Mouse (Mus musculus): ENCODE results near the gene Hagh. TPM values are rescaled to one million over a fixed set of nuclear protein-coding genes. Genes with fewer than 3 reads are reported as not detected.

The Hagh gene
- total RNA-seq, 2 experiments from 2014 or later: 129 to 141 TPM

DNA sequence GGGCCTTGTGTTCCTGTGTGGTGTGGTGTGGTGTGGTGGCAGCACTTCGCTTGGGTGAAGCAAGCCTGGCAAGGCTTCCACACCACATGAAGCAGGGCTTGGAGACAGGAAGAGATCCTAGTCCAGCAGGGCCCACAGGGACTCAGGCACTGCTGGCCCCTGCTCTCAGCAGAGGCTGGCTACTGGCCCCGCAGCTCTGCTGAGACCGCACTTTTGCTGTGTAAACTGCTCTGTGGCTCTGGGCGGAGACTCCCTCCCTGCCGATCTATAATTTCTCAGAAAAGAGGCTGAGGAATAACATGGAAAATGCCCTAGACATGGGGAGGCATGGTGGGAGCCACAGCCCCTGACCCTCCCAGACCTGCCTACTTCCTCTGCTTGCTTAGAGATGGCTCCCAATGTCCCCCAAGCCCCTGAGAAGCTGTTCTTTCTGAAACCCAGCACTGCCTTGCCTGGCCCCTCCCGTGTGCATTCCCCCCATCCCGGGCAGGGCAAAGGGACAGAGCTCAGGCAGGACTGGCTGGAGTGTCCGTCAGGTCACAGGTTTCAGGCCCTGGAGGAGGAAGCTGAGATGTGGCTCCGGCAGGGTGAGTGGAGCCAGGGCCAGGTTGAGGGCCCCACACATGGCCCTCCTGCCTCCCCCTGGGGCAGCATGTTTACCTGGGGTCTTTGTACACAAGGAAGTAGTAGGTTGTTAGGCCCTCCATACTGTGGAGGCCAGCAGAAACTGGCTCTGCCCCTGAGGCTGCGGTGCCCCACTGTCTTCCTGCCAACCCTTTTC is 37.6 kb downstream of the Hagh start:
- intact Hi-C loops (cut with DNase I): no loop called here
- no peak overlapping the region for H3K4me3 ChIP-seq
- no peak for DNase-seq (ENCODE audit: extremely low spot score in 1 of 2, low spot score in 2 of 2)
- H3K27ac ChIP-seq: no peak overlapping the region
- no peak for TF ChIP-seq CTCF (IDR thresholded peaks at IDR 0.05)

DNA sequence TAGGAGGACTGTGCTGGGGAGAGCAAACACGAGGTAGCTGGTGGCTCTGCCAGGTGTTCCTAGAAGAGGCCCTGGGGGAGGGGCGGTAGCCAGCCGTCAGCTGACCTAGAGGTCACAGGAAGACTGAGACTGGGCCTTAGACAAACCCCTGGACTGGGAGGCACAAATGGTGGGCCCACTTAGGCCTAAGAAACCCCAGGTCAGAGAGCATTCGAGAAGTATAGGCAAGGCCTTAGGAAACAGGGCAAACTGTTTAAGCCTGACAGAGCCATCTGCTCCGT is 38.1 kb downstream of the Hagh start:
- DNase-seq (ENCODE audit: extremely low spot score in 1 of 2, low spot score in 2 of 2): no peak
- no peak overlapping the region for H3K4me3 ChIP-seq
- intact Hi-C loops (cut with DNase I): no loop called here
- H3K27ac ChIP-seq: no peak overlapping the region
- TF ChIP-seq CTCF (IDR thresholded peaks at IDR 0.05): no peak

DNA sequence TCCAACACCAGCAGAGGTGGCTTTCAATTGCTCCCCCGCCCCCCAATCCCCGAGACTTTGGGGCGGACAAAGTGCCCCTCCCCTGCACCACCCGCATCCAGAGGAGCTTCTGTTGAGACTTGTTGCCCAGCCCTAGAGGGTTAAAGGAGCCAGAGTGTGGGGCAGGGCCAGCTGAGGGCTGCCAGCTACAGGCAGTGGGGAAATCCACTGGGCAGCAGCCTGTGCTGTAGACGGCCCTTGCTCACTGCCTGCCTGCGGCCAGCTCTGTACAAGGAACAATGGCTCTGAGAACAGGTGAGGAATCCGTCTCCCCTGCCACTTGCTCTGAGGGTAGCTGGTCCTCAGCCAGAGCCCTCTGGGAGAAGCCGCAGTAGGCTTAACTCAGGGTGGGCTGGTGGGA is 38.6 kb downstream of the Hagh start:
- Histone ChIP-seq H3K4me3 (no peak overlapping the region), H3K27ac (no peak overlapping the region)
- no peak for DNase-seq (ENCODE audit: extremely low spot score in 1 of 2, low spot score in 2 of 2)
- no peak for TF ChIP-seq CTCF (IDR thresholded peaks at IDR 0.05)
- intact Hi-C loops (cut with DNase I): no loop called here

DNA sequence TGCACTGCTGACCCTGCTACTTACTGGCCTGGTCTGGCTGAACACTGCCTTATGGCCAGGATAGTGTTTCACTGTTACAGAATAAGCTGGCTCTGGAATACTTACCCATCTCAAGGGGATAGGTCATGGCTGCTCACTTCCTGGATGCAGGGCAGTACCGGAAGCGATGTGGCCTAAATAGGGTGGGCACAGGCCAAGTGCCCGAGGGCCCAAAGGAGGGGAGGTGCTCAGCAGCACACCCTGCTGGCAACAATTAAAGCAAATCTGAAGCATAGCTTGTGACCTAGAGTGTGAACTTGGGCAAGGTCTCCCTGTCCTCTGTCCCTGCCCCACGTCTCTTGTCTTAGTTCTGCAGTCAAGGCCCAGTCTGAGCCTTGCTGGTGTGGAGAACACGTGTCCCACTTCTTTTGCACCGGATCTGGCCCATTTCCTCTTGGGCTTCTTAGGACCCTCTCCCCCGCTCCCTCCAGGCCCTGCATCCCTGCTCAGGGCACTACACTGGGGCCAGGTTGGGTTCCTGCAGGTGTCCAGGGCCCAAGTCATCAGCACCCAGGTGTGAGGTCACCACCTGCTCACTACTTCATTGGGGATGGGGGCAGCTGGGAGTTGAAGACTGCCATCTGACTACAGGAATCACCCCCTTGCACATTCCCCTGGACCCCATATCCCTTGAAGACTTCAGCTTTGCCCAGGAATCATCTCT is 41.9 kb downstream of the Hagh start:
- Histone ChIP-seq H3K27ac (no peak overlapping the region), H3K4me3 (no peak overlapping the region)
- TF ChIP-seq CTCF (IDR thresholded peaks at IDR 0.05): peak; percentile 57
- intact Hi-C loops (cut with DNase I): loop anchor here (5.0 kb wide), 1 partner anchor 135 kb away; no protein-coding TSS in a partner anchor
- no peak for DNase-seq (ENCODE audit: extremely low spot score in 1 of 2, low spot score in 2 of 2)

DNA sequence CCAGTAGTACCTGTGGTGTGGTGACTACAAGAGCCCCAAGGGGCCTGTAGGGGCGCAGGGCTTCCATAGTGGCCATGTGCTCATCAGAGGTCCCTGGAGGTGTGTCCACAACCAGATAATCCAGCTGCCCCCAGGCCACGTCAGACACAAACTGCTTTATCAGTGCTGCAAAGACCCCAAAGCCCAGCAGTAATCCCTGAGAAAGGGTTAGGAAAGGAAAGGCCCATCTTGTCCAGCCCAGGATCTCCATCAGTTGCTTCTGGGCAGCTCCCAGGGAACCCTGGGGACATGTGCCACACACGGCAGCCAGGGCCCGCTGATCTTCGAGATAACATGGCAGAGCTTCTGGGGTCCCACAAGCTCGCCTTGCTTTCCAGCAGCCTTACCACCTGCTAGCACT is 44.4 kb downstream of the Hagh start:
- intact Hi-C loops (cut with DNase I): loop anchor here (5.0 kb wide), 1 partner anchor 137 kb away; no protein-coding TSS in a partner anchor
- DNase-seq (ENCODE audit: extremely low spot score in 1 of 2, low spot score in 2 of 2): no peak
- Histone ChIP-seq H3K4me3 (no peak overlapping the region), H3K27ac (no peak overlapping the region)
- TF ChIP-seq CTCF (IDR thresholded peaks at IDR 0.05): no peak

DNA sequence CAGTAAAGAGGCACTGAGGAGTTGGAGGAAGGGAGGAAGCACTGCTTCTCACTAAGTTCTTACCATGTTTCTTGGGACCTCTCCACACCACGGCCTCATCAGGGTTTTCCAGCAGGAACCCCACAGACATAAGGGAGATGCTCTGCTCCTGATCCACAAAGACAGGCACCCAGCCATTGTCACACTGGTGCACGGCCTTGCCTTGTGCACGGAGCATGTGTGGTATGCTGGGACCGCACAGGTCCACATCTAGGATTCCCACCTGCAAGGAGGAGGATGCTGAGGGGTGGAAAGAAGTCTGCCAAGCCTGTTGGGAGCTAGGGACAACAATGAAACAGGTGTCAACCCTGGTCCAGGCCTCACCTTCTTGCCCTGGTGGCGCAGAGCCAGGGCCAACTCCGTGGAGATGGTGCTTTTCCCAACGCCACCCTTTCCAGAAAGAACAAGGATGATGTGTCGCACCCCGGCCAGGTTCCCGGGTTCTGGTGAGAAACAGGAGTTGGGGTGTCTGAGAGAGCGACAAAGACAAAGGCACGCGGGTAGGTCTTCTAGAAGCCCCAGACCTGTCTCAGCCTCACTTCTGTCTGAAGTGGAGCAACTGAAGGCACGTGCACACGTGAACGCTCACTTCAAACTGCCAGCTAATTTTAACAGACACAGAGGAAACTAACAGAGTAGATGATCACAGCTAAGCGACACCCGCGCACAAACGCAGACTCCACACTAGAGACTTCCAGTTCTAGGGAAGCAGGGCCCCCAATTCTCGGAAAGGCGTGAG is 45.6 kb downstream of the Hagh start:
- peak in 1 of 2 experiments; percentile 24 for DNase-seq (ENCODE audit: extremely low spot score in 1 of 2, low spot score in 2 of 2)
- no peak for TF ChIP-seq CTCF (IDR thresholded peaks at IDR 0.05)
- Histone ChIP-seq H3K4me3 (peak overlapping the region; percentile 65), H3K27ac (peak overlapping the region; percentile 1; the same call in 1 of the 2 replicates)
- intact Hi-C loops (cut with DNase I): no loop called here

DNA sequence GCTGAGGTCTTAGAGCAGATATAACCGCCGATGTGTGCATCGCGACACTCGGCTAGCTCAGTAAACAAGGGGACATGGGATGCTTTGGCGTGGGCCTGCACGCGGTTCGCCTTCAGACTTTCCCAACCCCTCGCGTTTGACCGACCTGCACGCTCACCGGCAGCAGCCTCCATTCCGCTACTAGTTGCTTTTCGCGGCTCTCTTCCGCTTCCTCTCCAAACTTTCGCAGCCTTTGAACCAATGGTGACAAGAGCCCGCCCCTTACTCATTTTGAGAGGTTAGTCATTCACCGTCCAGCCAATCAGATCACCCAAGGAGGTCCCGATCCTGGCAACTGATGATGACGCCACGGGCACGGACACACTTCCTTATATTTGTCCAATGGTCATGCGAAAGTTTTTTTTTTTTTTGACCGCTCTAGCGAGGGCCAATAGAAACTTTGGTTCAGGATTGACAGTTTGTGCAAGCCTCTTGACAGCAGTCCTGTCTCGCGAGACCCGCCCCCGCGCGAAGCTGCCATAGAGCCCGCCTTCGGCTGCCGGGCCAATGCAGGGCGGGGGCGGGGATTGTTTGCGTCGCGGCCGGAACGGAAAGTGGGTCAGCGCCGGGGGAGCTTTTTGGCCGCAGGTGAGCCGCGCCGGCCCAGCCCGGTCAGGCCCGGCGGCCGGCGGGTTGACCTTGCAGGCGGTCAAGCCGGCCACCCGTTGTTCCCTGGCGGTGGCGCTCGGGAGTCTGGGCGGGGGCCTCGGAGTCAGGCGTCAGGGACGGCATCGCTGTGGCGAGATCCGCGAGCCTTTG is 46.4 kb downstream of the Hagh start, which contains the start of the genes Nubp2 and Spsb3:
TSS of gene Nubp2 (minus strand) at position 216 of the 798 bp plus-strand sequence.
TSS of gene Spsb3 (plus strand) at position 510 of the 798 bp plus-strand sequence.
- peak; percentile 24 for TF ChIP-seq CTCF (IDR thresholded peaks at IDR 0.05)
- Histone ChIP-seq H3K4me3 (peak within 1 kb of the TSS; percentile 82), H3K27ac (peak within 1 kb of the TSS; percentile 96)
- intact Hi-C loops (cut with DNase I): no loop called here
- DNase-seq (ENCODE audit: extremely low spot score in 1 of 2, low spot score in 2 of 2): peak; percentile 97

DNA sequence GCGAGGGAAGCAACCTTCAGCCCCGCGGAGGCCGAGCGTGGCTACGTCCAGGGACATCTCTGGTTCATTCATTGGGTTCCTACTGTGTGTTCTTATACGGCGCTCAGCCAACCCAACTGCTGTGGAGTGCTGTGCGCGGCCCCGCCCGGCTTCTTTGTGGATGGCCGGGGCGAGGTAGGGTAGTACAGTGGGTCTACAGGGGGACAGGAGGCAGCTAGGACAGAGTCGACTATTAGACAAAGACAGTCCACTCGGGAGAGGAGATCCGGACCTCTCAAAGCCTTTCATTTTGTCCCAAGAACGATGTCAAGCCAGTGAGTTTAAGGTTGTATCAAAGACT is 47.0 kb downstream of the Hagh start:
- Histone ChIP-seq H3K27ac (peak overlapping the region; percentile 96), H3K4me3 (peak overlapping the region; percentile 82)
- DNase-seq (ENCODE audit: extremely low spot score in 1 of 2, low spot score in 2 of 2): no peak
- intact Hi-C loops (cut with DNase I): no loop called here
- no peak for TF ChIP-seq CTCF (IDR thresholded peaks at IDR 0.05)

DNA sequence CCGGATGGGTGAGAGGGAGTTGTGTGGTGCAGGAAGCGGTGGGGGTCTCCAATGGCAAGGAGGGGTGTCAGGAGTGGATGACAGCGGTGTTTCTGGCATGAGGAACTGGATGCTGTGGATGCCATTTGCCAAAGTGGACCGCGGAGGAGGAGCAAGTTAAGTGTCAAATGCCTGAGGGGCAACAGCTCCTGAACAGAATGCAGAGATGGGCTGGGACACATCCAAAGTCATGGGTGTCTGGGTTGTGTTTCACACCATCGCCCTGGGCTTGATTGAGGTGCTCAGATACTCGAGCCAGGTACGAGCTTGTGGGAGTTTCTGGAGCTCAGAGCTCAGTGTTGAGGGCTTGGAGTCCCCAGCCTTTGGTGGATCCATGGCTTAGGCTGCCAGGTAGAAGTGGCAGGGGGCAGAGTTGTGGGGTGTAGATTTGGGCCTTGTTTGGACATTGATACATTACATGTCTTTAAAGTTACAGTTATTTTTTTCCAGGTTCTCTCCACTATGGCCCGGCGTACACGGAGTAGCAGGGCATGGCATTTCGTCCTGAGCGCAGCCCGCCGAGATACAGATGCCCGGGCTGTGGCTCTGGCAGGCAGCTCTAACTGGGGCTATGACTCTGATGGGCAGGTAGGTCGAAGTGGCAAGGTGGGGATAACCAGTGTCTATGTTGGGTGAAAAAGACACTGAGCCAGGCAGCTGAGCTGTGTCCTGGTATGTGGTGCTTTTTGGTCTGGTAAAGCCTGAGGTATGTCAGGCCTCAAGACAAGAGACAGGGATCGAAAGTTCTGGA is 47.5 kb downstream of the Hagh start:
- intact Hi-C loops (cut with DNase I): no loop called here
- TF ChIP-seq CTCF (IDR thresholded peaks at IDR 0.05): no peak
- peak in 1 of 2 experiments; percentile 20 for DNase-seq (ENCODE audit: extremely low spot score in 1 of 2, low spot score in 2 of 2)
- H3K27ac ChIP-seq: peak overlapping the region; percentile 96
- H3K4me3 ChIP-seq: peak overlapping the region; percentile 82

DNA sequence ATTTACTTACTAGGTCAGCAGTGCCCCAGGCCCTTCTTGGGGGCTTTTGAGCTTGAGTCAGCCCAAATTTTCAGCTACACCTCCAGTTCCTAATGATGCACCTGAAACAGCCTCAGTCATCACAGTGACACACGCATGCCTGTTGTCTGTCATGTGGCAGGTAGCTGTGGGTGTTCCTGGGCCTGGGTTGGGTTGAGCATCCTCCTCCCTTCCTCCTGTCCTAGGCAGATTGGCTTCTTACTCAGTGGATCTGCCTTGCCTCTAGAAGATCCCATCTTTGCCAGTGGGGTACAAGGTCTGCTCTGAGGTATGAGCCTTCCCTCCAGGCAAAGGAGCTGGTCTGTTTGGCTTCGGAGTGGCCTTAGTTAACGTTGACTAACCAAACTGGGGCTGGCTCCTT is 48.9 kb downstream of the Hagh start:
- intact Hi-C loops (cut with DNase I): no loop called here
- Histone ChIP-seq H3K4me3 (no peak overlapping the region), H3K27ac (no peak overlapping the region)
- no peak for TF ChIP-seq CTCF (IDR thresholded peaks at IDR 0.05)
- DNase-seq (ENCODE audit: extremely low spot score in 1 of 2, low spot score in 2 of 2): no peak
